Mouse (Mus musculus) spleen, postnatal 10 days (tissue): Measurements from ENCODE around the gene Fgd3.

ENCODE experiments used
- DNase-seq, 2 experiments: peaks; one replicate each; pipeline ENCODE4 v3.0.0; 2021 to 2022; ENCODE audit warnings: low spot score in 2 of 2

Gene Fgd3

GRCm38 (mm10) chr13:49216220-49216552 lies 103.9 kb downstream of the Fgd3 start:
- DNase-seq, result no peak

- DNase-seq, result peak; percentile 90 to 98
These were observed 104.4 kb downstream of the Fgd3 start, which contains the start of gene Card19 for GRCm38 (mm10) chr13:49215504-49216219. Card19 (minus strand) TSS chr13:49216037.

- DNase-seq, result no peak
These were observed 105.0 kb downstream of the Fgd3 start for GRCm38 (mm10) chr13:49215128-49215503.

DNA sequence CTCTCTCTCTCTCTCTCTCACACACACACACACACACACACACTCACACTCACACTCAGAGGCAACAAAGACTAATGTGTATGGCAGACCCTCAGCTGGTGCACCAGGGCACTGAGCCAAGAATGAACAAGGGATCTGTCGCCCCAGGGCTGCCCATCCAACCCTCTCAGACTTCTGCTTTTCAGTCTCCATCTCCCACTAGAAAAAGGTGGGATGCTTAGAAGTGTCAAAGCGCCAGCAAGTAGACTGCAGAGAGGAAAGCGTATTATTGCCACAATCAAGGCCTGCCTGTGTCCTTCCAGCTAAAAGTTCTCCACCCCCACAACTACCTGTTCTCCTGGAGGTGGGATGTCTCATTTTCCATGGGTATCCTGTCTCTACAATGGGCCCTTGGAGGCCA lies 105.7 kb downstream of the Fgd3 start:
- DNase-seq, result no peak

DNA sequence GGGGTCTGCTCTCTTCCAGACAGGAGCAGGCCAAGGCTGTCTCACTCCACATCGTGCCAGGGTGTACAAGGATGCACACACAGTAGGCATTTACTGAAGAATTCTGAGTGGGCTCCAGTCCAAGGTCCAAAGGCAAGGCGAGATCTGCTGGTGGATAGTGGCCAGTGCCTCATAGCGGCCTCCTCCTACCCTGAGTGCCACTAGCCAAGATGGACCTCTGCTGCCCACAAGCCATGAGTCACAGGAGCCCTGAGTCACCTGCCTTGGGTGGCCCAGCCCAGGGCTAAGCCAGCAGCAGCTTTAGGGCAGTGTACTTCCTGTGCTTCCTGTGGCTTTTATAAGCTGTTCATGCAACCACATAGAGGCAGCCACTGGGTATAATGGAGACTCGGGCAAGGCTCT lies 106.6 kb downstream of the Fgd3 start:
- DNase-seq, result peak in 1 of 2 experiments; percentile 33

GRCm38 (mm10) chr13:49212711-49213500 lies 107.2 kb downstream of the Fgd3 start:
- DNase-seq, result no peak
